Mouse (Mus musculus): ENCODE measurements around the gene Prokr1. TPM values are rescaled to one million over a fixed set of nuclear protein-coding genes. Genes with fewer than 3 reads are reported as not detected.
"Not testable (repeated sequence)": the region's sequence is repeated elsewhere in the genome, so short reads cannot be mapped to it uniquely, and the experiment has no call there.

The Prokr1 gene
- total and polyA plus RNA-seq, 3 experiments, result 1.3 to 1.4 TPM; not detected in 1

GRCm38 (mm10) chr6:87578247-87578646 is 12.3 kb downstream of the Prokr1 start:
- TF ChIP-seq MAX (IDR thresholded peaks at IDR 0.05; ENCODE audit: low read length) (no peak), USF1 (IDR thresholded peaks at IDR 0.05; ENCODE audit: low read depth, low read length) (no peak), EP300 (IDR thresholded peaks at IDR 0.05; ENCODE audit: low read depth in 1 of 2, low read length in 2 of 2) (no peak), BHLHE40 (IDR thresholded peaks at IDR 0.05; ENCODE audit: borderline replicate concordance, low read depth, low read length) (no peak), POLR2AphosphoS2 (IDR thresholded peaks at IDR 0.05; ENCODE audit: low read length) (no peak), POLR2AphosphoS5 (IDR thresholded peaks at IDR 0.05; ENCODE audit: borderline replicate concordance, low read depth, low read length) (no peak), HCFC1 (IDR thresholded peaks at IDR 0.05; ENCODE audit: low read depth, low read length) (no peak), CHD1 (IDR thresholded peaks at IDR 0.05; ENCODE audit: low read depth, low read length) (no peak), SIN3A (IDR thresholded peaks at IDR 0.05; ENCODE audit: low read length) (no peak), MXI1 (IDR thresholded peaks at IDR 0.05; ENCODE audit: low read depth, low read length) (no peak), RCOR1 (IDR thresholded peaks at IDR 0.05; ENCODE audit: low read depth, low read length) (no peak), SMC3 (IDR thresholded peaks at IDR 0.05; ENCODE audit: low read depth, low read length) (no peak), ZNF384 (IDR thresholded peaks at IDR 0.05; ENCODE audit: low read depth, low read length) (no peak), TCF12 (IDR thresholded peaks at IDR 0.05; ENCODE audit: low read depth, low read length) (no peak), TBP (IDR thresholded peaks at IDR 0.05; ENCODE audit: low read depth, low read length) (no peak), MYC (IDR thresholded peaks at IDR 0.05; ENCODE audit: low read depth, low read length) (no peak), KAT2A (conservative IDR thresholded peaks at IDR 0.05; ENCODE audit: low read depth, low read length) (no peak)
- H3K36me3 ChIP-seq (ENCODE audit: control insufficient read depth in 1 of 2, insufficient read depth in 2 of 2, low read length in 2 of 2), result peaks cover 0 to 10% of the 10 kb centered on the region in 2 experiments; a peak in 2 of 4 replicates
- no peak overlapping the region for H3K27ac ChIP-seq (ENCODE audit: control insufficient read depth, low read depth, low read length)
- H3K27me3 ChIP-seq (ENCODE audit: control insufficient read depth in 1 of 2, insufficient read depth in 2 of 2, low read length in 2 of 2), result no peaks in the 10 kb centered on the region; a peak in 1 of 4 replicates
- H3K79me2 ChIP-seq (ENCODE audit: control insufficient read depth, insufficient read depth, low read length, poor library complexity), result no peaks in the 10 kb centered on the region
- H3K4me1 ChIP-seq (ENCODE audit: control insufficient read depth in 1 of 2, insufficient read depth in 2 of 2, low read length in 2 of 2), result peaks cover 3 to 18% of the 10 kb centered on the region in 2 experiments; a peak in 2 of 4 replicates
- H3K9me3 ChIP-seq (replicated peaks; ENCODE audit: insufficient read depth, low read length), result no peaks in the 10 kb centered on the region
- no peak overlapping the region for H3K4me3 ChIP-seq (ENCODE audit: control insufficient read depth in 1 of 2, insufficient read depth in 1 of 2, low read depth in 2 of 2, low read length in 2 of 2)
- no peak for DNase-seq (ENCODE audit: low read depth, low spot score)
- H3K9ac ChIP-seq (ENCODE audit: control insufficient read depth, low read depth, low read length, poor library complexity, severe bottlenecking), result no peak overlapping the region

- TF ChIP-seq POLR2AphosphoS5 (IDR thresholded peaks at IDR 0.05; ENCODE audit: borderline replicate concordance, low read depth, low read length) (no peak), TAL1 (IDR thresholded peaks at IDR 0.05; ENCODE audit: low read length) (no peak), MAX (IDR thresholded peaks at IDR 0.05; ENCODE audit: low read length) (no peak), CTCF (IDR thresholded peaks at IDR 0.05 in 2 of 3, conservative IDR thresholded peaks at IDR 0.05 in 1 of 3; ENCODE audit: control insufficient read depth in 1 of 3, insufficient read depth in 1 of 3, low read depth in 2 of 3, low read length in 3 of 3, poor library complexity in 1 of 3, severe bottlenecking in 1 of 3) (no peak), RCOR1 (IDR thresholded peaks at IDR 0.05; ENCODE audit: low read depth, low read length) (no peak), MAFK (IDR thresholded peaks at IDR 0.05; ENCODE audit: borderline replicate concordance, low read depth, low read length) (no peak), POLR2A (IDR thresholded peaks at IDR 0.05; ENCODE audit: control insufficient read depth in 1 of 2, insufficient read depth in 1 of 2, low read depth in 1 of 2, low read length in 2 of 2, poor library complexity in 1 of 2) (no peak), MAZ (IDR thresholded peaks at IDR 0.05; ENCODE audit: low read depth, low read length) (no peak), ZC3H11A (IDR thresholded peaks at IDR 0.05; ENCODE audit: low read depth, low read length) (no peak), USF2 (IDR thresholded peaks at IDR 0.05; ENCODE audit: borderline replicate concordance in 1 of 2, insufficient read depth in 1 of 2, low read depth in 1 of 2, low read length in 2 of 2) (no peak), KAT2A (conservative IDR thresholded peaks at IDR 0.05; ENCODE audit: low read depth, low read length) (no peak), MXI1 (IDR thresholded peaks at IDR 0.05; ENCODE audit: low read depth, low read length) (no peak), E2F4 (IDR thresholded peaks at IDR 0.05; ENCODE audit: borderline replicate concordance, low read depth, low read length) (no peak)
- Histone ChIP-seq H3K9ac (ENCODE audit: control insufficient read depth, low read depth, low read length, poor library complexity, severe bottlenecking) (no peak overlapping the region), H3K9me3 (replicated peaks; ENCODE audit: insufficient read depth, low read length) (no peaks in the 10 kb centered on the region), H3K4me1 (ENCODE audit: control insufficient read depth in 1 of 2, insufficient read depth in 2 of 2, low read length in 2 of 2) (peaks cover 0 to 3% of the 10 kb centered on the region in 2 experiments; a peak in 1 of 4 replicates), H3K27me3 (ENCODE audit: control insufficient read depth in 1 of 2, insufficient read depth in 2 of 2, low read length in 2 of 2) (peaks cover 0 to 2% of the 10 kb centered on the region in 2 experiments; a peak in 2 of 4 replicates), H3K36me3 (ENCODE audit: control insufficient read depth in 1 of 2, insufficient read depth in 2 of 2, low read length in 2 of 2) (no peaks in the 10 kb centered on the region), H3K27ac (ENCODE audit: control insufficient read depth, low read depth, low read length) (no peak overlapping the region), H3K4me3 (ENCODE audit: control insufficient read depth in 1 of 2, insufficient read depth in 1 of 2, low read depth in 2 of 2, low read length in 2 of 2) (no peak overlapping the region), H3K79me2 (ENCODE audit: control insufficient read depth, insufficient read depth, low read length, poor library complexity) (no peaks in the 10 kb centered on the region)
- DNase-seq (ENCODE audit: low read depth, low spot score), result no peak
These were observed 13.8 kb downstream of the Prokr1 start for GRCm38 (mm10) chr6:87576648-87577330.

- H3K27me3 ChIP-seq (ENCODE audit: control insufficient read depth in 1 of 2, insufficient read depth in 2 of 2, low read length in 2 of 2); H3K4me1 ChIP-seq (ENCODE audit: control insufficient read depth in 1 of 2, insufficient read depth in 2 of 2, low read length in 2 of 2); H3K9ac ChIP-seq (ENCODE audit: control insufficient read depth, low read depth, low read length, poor library complexity, severe bottlenecking); DNase-seq (ENCODE audit: low read depth, low spot score); H3K27ac ChIP-seq (ENCODE audit: control insufficient read depth, low read depth, low read length); H3K4me3 ChIP-seq (ENCODE audit: control insufficient read depth in 1 of 2, insufficient read depth in 1 of 2, low read depth in 2 of 2, low read length in 2 of 2); H3K9me3 ChIP-seq (replicated peaks; ENCODE audit: insufficient read depth, low read length); H3K79me2 ChIP-seq (ENCODE audit: control insufficient read depth, insufficient read depth, low read length, poor library complexity); H3K36me3 ChIP-seq (ENCODE audit: control insufficient read depth in 1 of 2, insufficient read depth in 2 of 2, low read length in 2 of 2): not testable (repeated sequence)
These were observed 18.7 kb downstream of the Prokr1 start for GRCm38 (mm10) chr6:87571863-87572262.
